Mouse (Mus musculus) heart, embryonic 11.5 days (tissue): ENCODE data around the gene Oprd1. TPM values are rescaled to one million over a fixed set of nuclear protein-coding genes. Genes with fewer than 3 reads are reported as not detected.

ENCODE experiments used
- ATAC-seq: fragments of 200-750 bp; cut with Nextera tagmentation; replicated peaks from 2 replicates; pipeline ENCODE4 v1.8.0; 2017; ENCODE audit warnings: moderate library complexity; ENCODE audit not compliant: insufficient number of reproducible peaks, low FRiP score, low TSS enrichment
- H3K27ac ChIP-seq: fragments of 300-500 bp; sonication (generic); 2 replicates; pipeline ENCODE4 v1.5.1; 2014; ENCODE audit warnings: mild to moderate bottlenecking, low read depth, low read length
- H3K27me3 ChIP-seq: fragments of 300-500 bp; sonication (generic); 2 replicates; pipeline ENCODE4 v1.6.1; 2014; ENCODE audit warnings: mild to moderate bottlenecking, low read length, mixed read lengths; ENCODE audit not compliant: control insufficient read depth, insufficient read depth
- H3K36me3 ChIP-seq: fragments of 300-500 bp; sonication (generic); 2 replicates; pipeline ENCODE4 v1.6.1; 2014; ENCODE audit warnings: mild to moderate bottlenecking, low read length, moderate library complexity, mixed read lengths; ENCODE audit not compliant: control insufficient read depth, insufficient read depth
- H3K4me1 ChIP-seq: fragments of 300-500 bp; sonication (generic); 2 replicates; pipeline ENCODE4 v1.6.1; 2014; ENCODE audit warnings: low read length; ENCODE audit not compliant: control insufficient read depth, insufficient read depth
- H3K4me2 ChIP-seq: fragments of 300-500 bp; sonication (generic); 2 replicates; pipeline ENCODE4 v1.6.1; 2014; ENCODE audit warnings: mild to moderate bottlenecking, moderate library complexity
- H3K4me3 ChIP-seq: fragments of 300-500 bp; sonication (generic); 2 replicates; pipeline ENCODE4 v1.5.1; 2014; ENCODE audit warnings: low read depth, low read length
- H3K9ac ChIP-seq: fragments of 300-500 bp; sonication (generic); 2 replicates; pipeline ENCODE4 v1.6.1; 2014; ENCODE audit warnings: mild to moderate bottlenecking, low read depth, low read length, moderate library complexity
- H3K9me3 ChIP-seq: fragments of 300-500 bp; sonication (generic); replicated peaks from 2 replicates; pipeline ENCODE4 v1.6.1; 2016; ENCODE audit warnings: low read length; ENCODE audit not compliant: control insufficient read depth
- WGBS: fragments of 180-500 bp; shearing (Covaris S2); extraction: QIAGEN DNeasy Blood & Tissue Kit; methylation state at CpG from one replicate; pipeline ENCODE4 v1.1.7; 2014; ENCODE audit not compliant: insufficient replicate concordance; 5-methylcytosine and 5-hydroxymethylcytosine counted together
- polyA plus RNA-seq: library from polyadenylated mRNA; unstranded; fragments of >200 nt; fragmentation: Nextera tagmentation; extraction: Ambion mirVana; gene quantifications from 2 replicates; pipeline ENCODE4 v1.2.1, GENCODE M21; 2014

Oprd1 gene
- polyA plus RNA-seq, 1 experiment from 2014 or later: 0.53 TPM

- WGBS: 79% methylated on average over 5 of the region's 5 CpGs
- Histone ChIP-seq H3K27me3 (no peaks in the 10 kb centered on the region), H3K4me1 (no peaks in the 10 kb centered on the region), H3K27ac (no peak overlapping the region), H3K9me3 (no peaks in the 10 kb centered on the region), H3K4me2 (no peak overlapping the region), H3K36me3 (no peaks in the 10 kb centered on the region), H3K9ac (no peak overlapping the region), H3K4me3 (no peak overlapping the region)
- ATAC-seq: no peak
Observed at GRCm38 (mm10) chr4:132169761-132170160, 25.5 kb upstream of the Oprd1 start.

- WGBS: 89% methylated on average over 3 of the region's 3 CpGs
- ATAC-seq: no peak
- H3K9me3 ChIP-seq: no peaks in the 10 kb centered on the region
- H3K4me1 ChIP-seq: no peaks in the 10 kb centered on the region
- H3K4me3 ChIP-seq: no peak overlapping the region
- no peaks in the 10 kb centered on the region for H3K27me3 ChIP-seq
- H3K27ac ChIP-seq: no peak overlapping the region
- H3K9ac ChIP-seq: no peak overlapping the region
- H3K36me3 ChIP-seq: no peaks in the 10 kb centered on the region
- no peak overlapping the region for H3K4me2 ChIP-seq
Observed at GRCm38 (mm10) chr4:132169271-132169670, 25.0 kb upstream of the Oprd1 start.

DNA sequence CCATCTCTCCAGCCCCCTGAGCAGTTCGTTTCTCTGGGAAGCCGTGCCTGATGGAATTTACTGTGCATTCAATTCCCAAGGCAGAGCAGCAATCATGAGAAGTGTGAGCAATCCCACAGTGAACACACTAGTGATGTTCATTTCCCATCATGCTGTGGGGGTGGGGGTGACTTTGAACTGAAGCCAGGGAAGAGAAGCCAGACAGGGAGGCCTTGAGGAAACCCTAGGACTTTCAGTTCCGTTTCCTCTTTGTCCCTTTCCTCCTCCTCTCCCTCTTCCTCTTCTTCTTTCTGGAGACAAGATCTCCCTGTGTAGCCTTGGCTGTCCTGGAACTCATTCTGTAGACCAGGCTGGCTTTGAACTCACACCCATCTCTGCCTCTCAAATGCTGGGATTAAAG lies 23.1 kb upstream of the Oprd1 start:
- 77% methylated on average over 3 of the region's 3 CpGs for WGBS
- ATAC-seq: no peak
- Histone ChIP-seq H3K4me2 (no peak overlapping the region), H3K36me3 (no peaks in the 10 kb centered on the region), H3K9me3 (no peaks in the 10 kb centered on the region), H3K4me3 (no peak overlapping the region), H3K27ac (no peak overlapping the region), H3K27me3 (no peaks in the 10 kb centered on the region), H3K9ac (no peak overlapping the region), H3K4me1 (no peaks in the 10 kb centered on the region)

GRCm38 (mm10) chr4:132166350-132167290 lies 22.3 kb upstream of the Oprd1 start:
- H3K4me3 ChIP-seq: no peak overlapping the region
- H3K9me3 ChIP-seq: no peaks in the 10 kb centered on the region
- H3K27ac ChIP-seq: no peak overlapping the region
- no peak overlapping the region for H3K9ac ChIP-seq
- H3K4me2 ChIP-seq: no peak overlapping the region
- no peaks in the 10 kb centered on the region for H3K36me3 ChIP-seq
- H3K4me1 ChIP-seq: no peaks in the 10 kb centered on the region
- ATAC-seq: no peak
- H3K27me3 ChIP-seq: no peaks in the 10 kb centered on the region
- WGBS: 65% methylated on average over 16 of the region's 16 CpGs

GRCm38 (mm10) chr4:132165691-132166090 lies 21.4 kb upstream of the Oprd1 start:
- no peaks in the 10 kb centered on the region for H3K4me1 ChIP-seq
- no peak overlapping the region for H3K4me3 ChIP-seq
- ATAC-seq: no peak
- H3K4me2 ChIP-seq: no peak overlapping the region
- H3K27me3 ChIP-seq: no peaks in the 10 kb centered on the region
- H3K9ac ChIP-seq: no peak overlapping the region
- no peaks in the 10 kb centered on the region for H3K36me3 ChIP-seq
- H3K27ac ChIP-seq: no peak overlapping the region
- WGBS: 69% methylated on average over 14 of the region's 14 CpGs
- H3K9me3 ChIP-seq: no peaks in the 10 kb centered on the region

- Histone ChIP-seq H3K36me3 (no peaks in the 10 kb centered on the region), H3K27me3 (peaks cover 3% of the 10 kb centered on the region; the same call in 1 of the 2 replicates), H3K4me3 (no peak overlapping the region), H3K9ac (no peak overlapping the region), H3K9me3 (no peaks in the 10 kb centered on the region; the same call in 1 of the 2 replicates), H3K4me1 (no peaks in the 10 kb centered on the region), H3K4me2 (no peak overlapping the region), H3K27ac (no peak overlapping the region)
- ATAC-seq: no peak
- WGBS: 52% methylated on average over 12 of the region's 12 CpGs
Observed at GRCm38 (mm10) chr4:132156941-132157622, 12.8 kb upstream of the Oprd1 start.

DNA sequence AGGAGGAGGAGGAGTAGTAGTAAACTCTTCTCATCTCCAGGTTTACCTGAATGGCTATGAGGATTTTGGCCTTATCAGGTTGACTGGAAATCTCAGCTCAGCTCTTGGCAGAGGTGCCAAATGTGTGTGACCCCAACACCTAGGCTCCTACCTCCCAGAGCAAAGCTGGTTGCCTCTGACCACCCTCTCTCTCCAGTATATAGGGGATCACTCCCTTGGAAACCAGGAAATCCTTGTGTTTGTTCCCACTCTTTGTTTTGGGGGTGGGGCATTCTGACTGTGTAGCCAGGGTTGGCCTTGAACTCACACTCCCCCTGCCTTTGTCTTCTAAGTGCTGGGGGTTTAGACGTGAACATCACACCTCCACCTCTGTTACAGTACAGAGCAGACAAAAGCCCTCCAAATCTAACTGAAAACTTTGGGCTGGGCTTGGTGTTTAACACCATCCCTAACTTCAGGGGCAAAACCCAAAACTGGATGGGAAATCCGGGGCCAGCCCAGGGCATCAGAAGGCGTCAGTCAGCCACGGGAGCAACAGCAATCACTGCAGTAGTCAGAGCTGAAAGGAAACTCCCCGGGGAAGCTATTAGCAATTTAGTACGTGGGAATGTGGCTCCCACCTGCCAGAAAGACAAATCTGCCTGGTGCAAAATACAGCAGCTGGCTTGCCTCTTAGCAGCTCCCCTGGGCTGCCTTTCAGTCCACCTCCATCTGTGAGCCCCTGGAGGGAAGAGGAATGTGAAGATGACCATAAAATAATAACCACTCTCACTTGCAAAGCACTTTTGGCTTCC lies 10.8 kb upstream of the Oprd1 start:
- peaks cover 3% of the 10 kb centered on the region; the same call in 1 of the 2 replicates for H3K27me3 ChIP-seq
- no peak overlapping the region for H3K4me3 ChIP-seq
- no peak for ATAC-seq
- H3K36me3 ChIP-seq: no peaks in the 10 kb centered on the region
- H3K9ac ChIP-seq: no peak overlapping the region
- no peak overlapping the region for H3K4me2 ChIP-seq
- H3K4me1 ChIP-seq: no peaks in the 10 kb centered on the region
- 13% methylated on average over 6 of the region's 6 CpGs for WGBS
- no peak overlapping the region for H3K27ac ChIP-seq
- no peaks in the 10 kb centered on the region; the same call in 1 of the 2 replicates for H3K9me3 ChIP-seq

GRCm38 (mm10) chr4:132151673-132152072 lies 7.4 kb upstream of the Oprd1 start:
- H3K4me2 ChIP-seq: no peak overlapping the region
- H3K9me3 ChIP-seq: no peaks in the 10 kb centered on the region; the same call in 1 of the 2 replicates
- no peak overlapping the region for H3K27ac ChIP-seq
- H3K36me3 ChIP-seq: no peaks in the 10 kb centered on the region
- no peaks in the 10 kb centered on the region for H3K4me1 ChIP-seq
- no peak overlapping the region for H3K9ac ChIP-seq
- peaks cover 3% of the 10 kb centered on the region for H3K27me3 ChIP-seq
- 64% methylated on average over 1 of the region's 1 CpGs for WGBS
- ATAC-seq: no peak
- no peak overlapping the region for H3K4me3 ChIP-seq
